Mouse (Mus musculus) forebrain, embryonic 11.5 days (tissue): Measurements from ENCODE around the gene Gbp10. TPM values are rescaled to one million over a fixed set of nuclear protein-coding genes. Genes with fewer than 3 reads are reported as not detected.
A peak's percentile ranks its signal among the peaks of the same experiment; 100 is the strongest.
"Not testable (repeated sequence)": the region's sequence is repeated elsewhere in the genome, so short reads cannot be mapped to it uniquely, and the experiment has no call there.

Experiments
- ATAC-seq: fragments of 200-750 bp; cut with Nextera tagmentation; replicated peaks from 2 replicates; pipeline ENCODE4 v1.8.0; 2017; ENCODE audit warnings: moderate TSS enrichment; ENCODE audit not compliant: low FRiP score
- DNase-seq: peaks from one replicate; pipeline ENCODE4 v3.0.0-alpha.2; 2017; ENCODE audit warnings: low spot score
- H3K27ac ChIP-seq: fragments of 300-500 bp; sonication (generic); 2 replicates; pipeline ENCODE4 v1.5.1; 2014; ENCODE audit warnings: low read depth, low read length
- H3K27me3 ChIP-seq: fragments of 300-500 bp; sonication (generic); 2 replicates; pipeline ENCODE4 v1.6.1; 2014; ENCODE audit warnings: mild to moderate bottlenecking, low read length, mixed read lengths; ENCODE audit not compliant: control insufficient read depth, insufficient read depth
- H3K36me3 ChIP-seq: fragments of 300-500 bp; sonication (generic); 2 replicates; pipeline ENCODE4 v1.6.1; 2014; ENCODE audit warnings: mild to moderate bottlenecking, low read length, moderate library complexity, mixed read lengths; ENCODE audit not compliant: control insufficient read depth, insufficient read depth
- H3K4me1 ChIP-seq: fragments of 300-500 bp; sonication (generic); replicated peaks from 2 replicates; pipeline ENCODE4 v1.6.1; 2014; ENCODE audit warnings: low read length, mixed read lengths; ENCODE audit not compliant: control insufficient read depth, insufficient read depth
- H3K4me2 ChIP-seq: fragments of 300-500 bp; sonication (generic); 2 replicates; pipeline ENCODE4 v1.6.1; 2014; ENCODE audit warnings: low read depth, mild to moderate bottlenecking, low read length, moderate library complexity, mixed read lengths; ENCODE audit not compliant: severe bottlenecking
- H3K4me3 ChIP-seq: fragments of 300-500 bp; sonication (generic); 2 replicates; pipeline ENCODE4 v1.5.1; 2014; ENCODE audit warnings: low read depth, low read length
- H3K9ac ChIP-seq: fragments of 300-500 bp; sonication (generic); 2 replicates; pipeline ENCODE4 v1.6.1; 2014; ENCODE audit warnings: low read length
- H3K9me3 ChIP-seq: fragments of 300-500 bp; sonication (generic); 2 replicates; pipeline ENCODE4 v1.6.1; 2016; ENCODE audit warnings: low read length, mixed read lengths; ENCODE audit not compliant: control insufficient read depth
- WGBS: fragments of 180-500 bp; shearing (Covaris S2); extraction: QIAGEN DNeasy Blood & Tissue Kit; methylation state at CpG from one replicate; pipeline ENCODE4 v1.1.7; 2014; 5-methylcytosine and 5-hydroxymethylcytosine counted together
- polyA plus RNA-seq: library from polyadenylated mRNA; unstranded; fragments of >200 nt; fragmentation: Nextera tagmentation; extraction: Ambion mirVana; gene quantifications from 2 replicates; pipeline ENCODE4 v1.2.1, GENCODE M21; 2014

Gbp10 gene
- 0.11 TPM in 1 of 2 replicates, not detected in the other for polyA plus RNA-seq

DNA sequence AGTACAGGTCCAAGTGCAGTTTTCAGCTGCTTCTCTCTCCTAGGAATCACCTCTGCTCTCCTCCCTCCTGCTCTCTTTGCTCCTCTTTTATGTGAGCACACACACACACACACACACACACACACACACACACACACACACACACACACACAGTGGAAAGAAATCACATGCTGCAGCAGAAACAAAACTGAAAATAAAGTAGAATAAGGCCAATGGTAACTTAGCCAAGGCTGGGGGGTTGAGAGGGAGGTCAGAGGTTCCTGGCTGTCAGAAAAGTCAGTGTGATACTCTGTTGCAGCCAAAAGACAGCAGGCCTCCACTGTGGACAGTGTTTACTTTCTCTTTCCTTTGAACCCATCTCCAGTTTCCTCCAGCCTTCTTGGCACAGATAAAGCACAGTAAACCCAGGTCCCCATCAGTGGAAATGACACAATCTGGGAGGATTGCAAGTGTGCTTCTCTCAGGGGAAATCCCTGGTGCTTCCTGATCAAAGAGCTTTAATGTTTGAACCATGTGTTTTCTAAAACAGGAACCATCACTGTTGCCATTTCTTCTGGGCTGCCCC lies at the start of gene Gbp10:
TSS of gene Gbp10 (minus strand) at position 51 of the 565 bp plus-strand sequence.
- not testable (repeated sequence) for H3K4me2 ChIP-seq, H3K27me3 ChIP-seq, H3K9me3 ChIP-seq, H3K4me3 ChIP-seq, DNase-seq, H3K27ac ChIP-seq, ATAC-seq, H3K36me3 ChIP-seq, H3K4me1 ChIP-seq, H3K9ac ChIP-seq

GRCm38 (mm10) chr5:105260673-105261072 lies 21.3 kb upstream of the Gbp10 start:
- H3K27ac ChIP-seq, DNase-seq, H3K9me3 ChIP-seq, H3K4me1 ChIP-seq, H3K4me3 ChIP-seq, H3K27me3 ChIP-seq, H3K36me3 ChIP-seq, H3K4me2 ChIP-seq, H3K9ac ChIP-seq, ATAC-seq: not testable (repeated sequence)
- no CpG with 5 or more reads among the region's 3 CpGs for WGBS

GRCm38 (mm10) chr5:105252491-105252890 lies 13.2 kb upstream of the Gbp10 start:
- no peak for ATAC-seq
- no peak for DNase-seq
- Histone ChIP-seq H3K27ac (no peak overlapping the region), H3K27me3 (no peaks in the 10 kb centered on the region), H3K9ac (no peak overlapping the region), H3K4me2 (no peak overlapping the region), H3K36me3 (no peaks in the 10 kb centered on the region), H3K9me3 (no peaks in the 10 kb centered on the region), H3K4me1 (no peaks in the 10 kb centered on the region), H3K4me3 (no peak overlapping the region)

DNA sequence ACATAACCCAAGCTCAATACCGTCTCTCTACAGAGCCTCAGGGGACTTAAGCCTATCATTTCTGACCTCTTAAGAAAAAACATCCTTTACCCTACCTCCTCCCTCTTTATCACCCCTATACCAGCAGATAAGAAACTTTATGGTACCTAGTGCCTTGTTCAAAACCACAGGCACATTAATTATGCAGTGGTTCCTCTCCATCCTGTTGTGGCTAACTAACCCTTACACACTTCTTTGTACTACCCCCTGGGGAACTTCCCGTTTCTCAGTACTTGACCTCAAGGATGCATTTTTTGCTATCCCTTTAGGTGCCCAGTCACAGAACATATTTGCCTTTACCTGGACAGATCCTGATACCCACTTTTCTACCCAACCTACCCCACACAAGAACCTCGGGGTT lies 5.4 kb upstream of the Gbp10 start:
- H3K27ac ChIP-seq, H3K4me1 ChIP-seq, H3K4me3 ChIP-seq, H3K9me3 ChIP-seq, H3K9ac ChIP-seq, ATAC-seq, H3K4me2 ChIP-seq, H3K27me3 ChIP-seq, DNase-seq, H3K36me3 ChIP-seq: not testable (repeated sequence)
- WGBS = 88% methylated on average over 3 of the region's 3 CpGs

- H3K4me1 ChIP-seq, H3K9ac ChIP-seq, H3K36me3 ChIP-seq, H3K4me3 ChIP-seq, H3K27ac ChIP-seq, H3K27me3 ChIP-seq, H3K4me2 ChIP-seq, H3K9me3 ChIP-seq, DNase-seq: not testable (repeated sequence)
- ATAC-seq = peak; percentile 51; the same call in 1 of the 2 replicates
- 87% methylated on average over 5 of the region's 5 CpGs for WGBS
Observed at GRCm38 (mm10) chr5:105240982-105241381, 1.6 kb upstream of the Gbp10 start.

GRCm38 (mm10) chr5:105238402-105238801 lies 931 bp downstream of the Gbp10 start:
- WGBS = 91% methylated on average over 1 of the region's 1 CpGs
- H3K9me3 ChIP-seq, H3K4me3 ChIP-seq, H3K27ac ChIP-seq, ATAC-seq, H3K36me3 ChIP-seq, H3K27me3 ChIP-seq, H3K9ac ChIP-seq, H3K4me1 ChIP-seq, H3K4me2 ChIP-seq, DNase-seq: not testable (repeated sequence)

DNA sequence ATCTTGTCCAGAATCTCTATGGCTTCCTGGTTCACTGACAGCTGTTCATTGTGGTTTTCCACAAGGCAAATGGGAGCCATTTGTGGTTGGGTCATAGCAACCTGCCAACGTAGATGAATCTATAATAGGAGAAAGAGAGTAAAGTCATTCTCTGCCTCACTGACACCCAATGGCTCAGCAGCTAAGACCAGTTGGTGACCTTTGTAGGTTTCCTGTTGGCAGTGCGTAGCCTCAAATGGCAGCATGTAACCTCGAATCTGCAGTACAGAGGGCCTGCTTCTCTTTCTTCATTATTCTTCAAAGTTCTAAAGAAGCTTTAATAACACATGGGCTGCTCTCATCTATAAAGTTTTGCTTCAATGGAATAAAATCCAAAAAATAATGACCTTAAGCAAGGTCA lies 3.3 kb downstream of the Gbp10 start:
- H3K9ac ChIP-seq, H3K4me1 ChIP-seq, ATAC-seq, H3K27me3 ChIP-seq, DNase-seq, H3K36me3 ChIP-seq, H3K4me3 ChIP-seq, H3K9me3 ChIP-seq, H3K27ac ChIP-seq, H3K4me2 ChIP-seq: not testable (repeated sequence)
- 93% methylated on average over 3 of the region's 3 CpGs for WGBS

DNA sequence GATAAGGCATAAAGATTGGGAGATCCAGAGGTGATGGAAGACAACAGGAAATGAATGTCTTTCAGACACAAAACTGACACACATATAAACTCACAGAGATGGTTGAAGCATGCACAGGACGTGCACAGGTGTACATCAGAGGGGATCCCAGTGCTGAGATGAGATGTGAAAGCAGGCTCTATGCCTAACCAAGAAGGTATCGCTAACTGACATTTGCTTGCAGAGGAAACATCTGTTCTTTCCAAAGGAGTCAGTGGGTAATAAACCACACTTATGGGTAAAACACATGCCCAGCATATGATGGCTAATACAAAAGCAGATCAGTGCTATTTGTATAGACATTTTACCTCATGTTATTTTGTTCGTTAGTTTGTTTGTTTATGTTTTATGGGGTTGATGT lies 30.4 kb downstream of the Gbp10 start:
- H3K9ac ChIP-seq, ATAC-seq, H3K4me2 ChIP-seq, DNase-seq, H3K27ac ChIP-seq, H3K36me3 ChIP-seq, H3K4me3 ChIP-seq, H3K27me3 ChIP-seq, H3K9me3 ChIP-seq, H3K4me1 ChIP-seq: not testable (repeated sequence)
- WGBS = no CpG with 5 or more reads among the region's 3 CpGs

- H3K9me3 ChIP-seq = not testable (repeated sequence)
Observed at GRCm38 (mm10) chr5:105200791-105201355, 38.5 kb downstream of the Gbp10 start.

More at GRCm38 (mm10) chr5:105200791-105201355, 38.5 kb downstream of the Gbp10 start:
- H3K27me3 ChIP-seq, H3K4me3 ChIP-seq, H3K36me3 ChIP-seq, ATAC-seq, H3K9ac ChIP-seq, H3K4me2 ChIP-seq, H3K4me1 ChIP-seq, DNase-seq, H3K27ac ChIP-seq: not testable (repeated sequence)
- 90% methylated on average over 4 of the region's 4 CpGs for WGBS
